Mouse (Mus musculus) spleen, adult 12 weeks (tissue): ENCODE results near the gene Btnl6.
A peak's percentile ranks its signal among the peaks of the same experiment; 100 is the strongest.
"Not testable (repeated sequence)": the region's sequence is repeated elsewhere in the genome, so short reads cannot be mapped to it uniquely, and the experiment has no call there.

Experiments used
- DNase-seq: peaks from one replicate; pipeline ENCODE4 v3.0.0; 2022; ENCODE audit warnings: low spot score

Btnl6 gene

GRCm38 (mm10) chr17:34517252-34517651 is at the start of gene Btnl6:
Btnl6 (minus strand) TSS chr17:34517352.
- DNase-seq: no peak

- no peak for DNase-seq
Observed at GRCm38 (mm10) chr17:34564796-34565195, 47.6 kb upstream of the Btnl6 start.

GRCm38 (mm10) chr17:34564003-34564421 is 46.9 kb upstream of the Btnl6 start, which contains the start of gene Notch4:
Notch4 (plus strand) TSS chr17:34564268.
- DNase-seq: no peak

GRCm38 (mm10) chr17:34563354-34563753 is 46.2 kb upstream of the Btnl6 start:
- no peak for DNase-seq

- no peak for DNase-seq
Observed at GRCm38 (mm10) chr17:34562595-34562994, 45.4 kb upstream of the Btnl6 start.

- DNase-seq: no peak
Observed at GRCm38 (mm10) chr17:34561200-34561599, 44.0 kb upstream of the Btnl6 start.

- no peak for DNase-seq
Observed at GRCm38 (mm10) chr17:34560438-34560837, 43.3 kb upstream of the Btnl6 start.

GRCm38 (mm10) chr17:34559895-34560294 is 42.7 kb upstream of the Btnl6 start:
- no peak for DNase-seq

GRCm38 (mm10) chr17:34559116-34559515 is 42.0 kb upstream of the Btnl6 start:
- DNase-seq: no peak

GRCm38 (mm10) chr17:34557411-34557810 is 40.3 kb upstream of the Btnl6 start:
- DNase-seq: no peak

GRCm38 (mm10) chr17:34556406-34556805 is 39.3 kb upstream of the Btnl6 start:
- DNase-seq: no peak

- DNase-seq: peak; percentile 70
Observed at GRCm38 (mm10) chr17:34555483-34555882, 38.3 kb upstream of the Btnl6 start.

- DNase-seq: no peak
Observed at GRCm38 (mm10) chr17:34549843-34550242, 32.7 kb upstream of the Btnl6 start.

- DNase-seq: no peak
Observed at GRCm38 (mm10) chr17:34549156-34549555, 32.0 kb upstream of the Btnl6 start.

- DNase-seq: no peak
Observed at GRCm38 (mm10) chr17:34547601-34548000, 30.4 kb upstream of the Btnl6 start.

- DNase-seq: no peak
Observed at GRCm38 (mm10) chr17:34546797-34547196, 29.6 kb upstream of the Btnl6 start.

GRCm38 (mm10) chr17:34543567-34543966 is 26.4 kb upstream of the Btnl6 start:
- not testable (repeated sequence) for DNase-seq

GRCm38 (mm10) chr17:34532671-34533070 is 15.5 kb upstream of the Btnl6 start:
- no peak for DNase-seq

GRCm38 (mm10) chr17:34519001-34519400 is 1.8 kb upstream of the Btnl6 start:
- DNase-seq: no peak

- not testable (repeated sequence) for DNase-seq
Observed at GRCm38 (mm10) chr17:34518571-34518970, 1.4 kb upstream of the Btnl6 start.

GRCm38 (mm10) chr17:34517795-34518194 is 643 bp upstream of the Btnl6 start:
- no peak for DNase-seq

GRCm38 (mm10) chr17:34516514-34516913 is 638 bp downstream of the Btnl6 start:
- DNase-seq: no peak

- not testable (repeated sequence) for DNase-seq
Observed at GRCm38 (mm10) chr17:34511723-34512122, 5.4 kb downstream of the Btnl6 start.

GRCm38 (mm10) chr17:34507591-34507990 is 9.6 kb downstream of the Btnl6 start:
- DNase-seq: no peak

- not testable (repeated sequence) for DNase-seq
Observed at GRCm38 (mm10) chr17:34497726-34498125, 19.4 kb downstream of the Btnl6 start.
